Mouse (Mus musculus): ENCODE measurements around the gene Tm9sf2. TPM values are rescaled to one million over a fixed set of nuclear protein-coding genes. Genes with fewer than 3 reads are reported as not detected.

Gene Tm9sf2
- polyA plus RNA-seq, 1 experiment from 2014 or later: 72.6 TPM

- WGBS (ENCODE audit: insufficient replicate concordance): 73% methylated on average over 7 of the region's 7 CpGs
- no peaks in the 10 kb centered on the region for H3K27me3 ChIP-seq
- H3K4me3 ChIP-seq (replicated peaks): no peak overlapping the region
- no peak for ATAC-seq (ENCODE audit: insufficient read depth)
- H3K9ac ChIP-seq: no peak overlapping the region
- H3K27ac ChIP-seq (replicated peaks): no peak overlapping the region
- no peaks in the 10 kb centered on the region for H3K4me1 ChIP-seq (replicated peaks)
- H3K4me2 ChIP-seq: no peak overlapping the region
- H3K9me3 ChIP-seq (replicated peaks): no peaks in the 10 kb centered on the region
- peaks cover 57% of the 10 kb centered on the region for H3K36me3 ChIP-seq (replicated peaks)
These were observed 30.4 kb downstream of the Tm9sf2 start for GRCm38 (mm10) chr14:122137234-122137633.

GRCm38 (mm10) chr14:122140126-122140525 is 33.3 kb downstream of the Tm9sf2 start:
- 60% methylated on average over 1 of the region's 1 CpGs for WGBS (ENCODE audit: insufficient replicate concordance)
- Histone ChIP-seq H3K4me3 (replicated peaks) (no peak overlapping the region), H3K9ac (no peak overlapping the region), H3K27me3 (no peaks in the 10 kb centered on the region), H3K36me3 (replicated peaks) (peaks cover 75% of the 10 kb centered on the region), H3K27ac (replicated peaks) (no peak overlapping the region), H3K4me1 (replicated peaks) (no peaks in the 10 kb centered on the region), H3K9me3 (replicated peaks) (no peaks in the 10 kb centered on the region), H3K4me2 (no peak overlapping the region)
- no peak for ATAC-seq (ENCODE audit: insufficient read depth)

- WGBS (ENCODE audit: insufficient replicate concordance): 83% methylated on average over 4 of the region's 4 CpGs
These were observed 36.9 kb downstream of the Tm9sf2 start for GRCm38 (mm10) chr14:122143585-122144269.

GRCm38 (mm10) chr14:122145374-122145773 is 38.5 kb downstream of the Tm9sf2 start:
- Histone ChIP-seq H3K36me3 (replicated peaks) (peaks cover 96% of the 10 kb centered on the region), H3K9me3 (replicated peaks) (no peaks in the 10 kb centered on the region), H3K9ac (no peak overlapping the region), H3K27ac (replicated peaks) (no peak overlapping the region), H3K27me3 (no peaks in the 10 kb centered on the region), H3K4me1 (replicated peaks) (no peaks in the 10 kb centered on the region), H3K4me3 (replicated peaks) (no peak overlapping the region), H3K4me2 (no peak overlapping the region)
- WGBS (ENCODE audit: insufficient replicate concordance): 27% methylated on average over 1 of the region's 1 CpGs
- ATAC-seq (ENCODE audit: insufficient read depth): no peak

More at GRCm38 (mm10) chr14:122143585-122144269, 36.9 kb downstream of the Tm9sf2 start:
- Histone ChIP-seq H3K9ac (no peak overlapping the region), H3K27ac (replicated peaks) (no peak overlapping the region), H3K27me3 (no peaks in the 10 kb centered on the region), H3K36me3 (replicated peaks) (peaks cover 93% of the 10 kb centered on the region), H3K4me2 (no peak overlapping the region), H3K4me1 (replicated peaks) (no peaks in the 10 kb centered on the region), H3K9me3 (replicated peaks) (no peaks in the 10 kb centered on the region), H3K4me3 (replicated peaks) (no peak overlapping the region)
- no peak for ATAC-seq (ENCODE audit: insufficient read depth)

- H3K9ac ChIP-seq: no peak overlapping the region
- ATAC-seq (ENCODE audit: insufficient read depth): no peak
- no peaks in the 10 kb centered on the region for H3K9me3 ChIP-seq (replicated peaks)
- no peaks in the 10 kb centered on the region for H3K4me1 ChIP-seq (replicated peaks)
- no peaks in the 10 kb centered on the region for H3K27me3 ChIP-seq
- no peak overlapping the region for H3K27ac ChIP-seq (replicated peaks)
- no peak overlapping the region for H3K4me2 ChIP-seq
- H3K4me3 ChIP-seq (replicated peaks): no peak overlapping the region
- WGBS (ENCODE audit: insufficient replicate concordance): 87% methylated on average over 5 of the region's 5 CpGs
- H3K36me3 ChIP-seq (replicated peaks): peaks cover 88% of the 10 kb centered on the region
These were observed 43.8 kb downstream of the Tm9sf2 start for GRCm38 (mm10) chr14:122150616-122151015.

GRCm38 (mm10) chr14:122157738-122158137 is 50.9 kb downstream of the Tm9sf2 start:
- H3K9me3 ChIP-seq (replicated peaks): no peaks in the 10 kb centered on the region
- no peak overlapping the region for H3K4me2 ChIP-seq
- H3K36me3 ChIP-seq (replicated peaks): peaks cover 59% of the 10 kb centered on the region
- H3K4me3 ChIP-seq (replicated peaks): no peak overlapping the region
- H3K9ac ChIP-seq: no peak overlapping the region
- no peaks in the 10 kb centered on the region for H3K27me3 ChIP-seq
- WGBS (ENCODE audit: insufficient replicate concordance): 79% methylated on average over 7 of the region's 7 CpGs
- no peak for ATAC-seq (ENCODE audit: insufficient read depth)
- no peak overlapping the region for H3K27ac ChIP-seq (replicated peaks)
- no peaks in the 10 kb centered on the region for H3K4me1 ChIP-seq (replicated peaks)

- H3K4me3 ChIP-seq (replicated peaks): no peak overlapping the region
- H3K27me3 ChIP-seq: no peaks in the 10 kb centered on the region
- ATAC-seq (ENCODE audit: insufficient read depth): no peak
- no peak overlapping the region for H3K9ac ChIP-seq
- no peak overlapping the region for H3K27ac ChIP-seq (replicated peaks)
- no peaks in the 10 kb centered on the region for H3K9me3 ChIP-seq (replicated peaks)
- no peak overlapping the region for H3K4me2 ChIP-seq
- peaks cover 30% of the 10 kb centered on the region for H3K36me3 ChIP-seq (replicated peaks)
- H3K4me1 ChIP-seq (replicated peaks): no peaks in the 10 kb centered on the region
- WGBS (ENCODE audit: insufficient replicate concordance): 80% methylated on average over 1 of the region's 1 CpGs
These were observed 54.1 kb downstream of the Tm9sf2 start for GRCm38 (mm10) chr14:122160916-122161315.

- Histone ChIP-seq H3K27ac (replicated peaks) (no peak overlapping the region), H3K4me2 (no peak overlapping the region), H3K27me3 (no peaks in the 10 kb centered on the region), H3K9me3 (replicated peaks) (no peaks in the 10 kb centered on the region), H3K36me3 (replicated peaks) (no peaks in the 10 kb centered on the region), H3K4me1 (replicated peaks) (0 out of 2 replicates have a peak, but pooled peaks cover 2% of the 10 kb centered on the region), H3K4me3 (replicated peaks) (no peak overlapping the region), H3K9ac (no peak overlapping the region)
- ATAC-seq (ENCODE audit: insufficient read depth): no peak
- 71% methylated on average over 7 of the region's 7 CpGs for WGBS (ENCODE audit: insufficient replicate concordance)
These were observed 62.1 kb downstream of the Tm9sf2 start for GRCm38 (mm10) chr14:122168912-122169311.

- WGBS (ENCODE audit: insufficient replicate concordance): 72% methylated on average over 7 of the region's 7 CpGs
- 0 out of 2 replicates have a peak, but pooled peaks cover 2% of the 10 kb centered on the region for H3K4me1 ChIP-seq (replicated peaks)
- H3K36me3 ChIP-seq (replicated peaks): no peaks in the 10 kb centered on the region
- no peaks in the 10 kb centered on the region for H3K27me3 ChIP-seq
- H3K4me2 ChIP-seq: no peak overlapping the region
- no peak for ATAC-seq (ENCODE audit: insufficient read depth)
- no peak overlapping the region for H3K9ac ChIP-seq
- no peak overlapping the region for H3K27ac ChIP-seq (replicated peaks)
- H3K9me3 ChIP-seq (replicated peaks): no peaks in the 10 kb centered on the region
- no peak overlapping the region for H3K4me3 ChIP-seq (replicated peaks)
These were observed 63.5 kb downstream of the Tm9sf2 start for GRCm38 (mm10) chr14:122170202-122170781.

- WGBS (ENCODE audit: insufficient replicate concordance): 55% methylated on average over 7 of the region's 7 CpGs
- no peaks in the 10 kb centered on the region for H3K36me3 ChIP-seq (replicated peaks)
- H3K4me3 ChIP-seq (replicated peaks): no peak overlapping the region
- no peaks in the 10 kb centered on the region for H3K9me3 ChIP-seq (replicated peaks)
- H3K4me1 ChIP-seq (replicated peaks): 0 out of 2 replicates have a peak, but pooled peaks cover 2% of the 10 kb centered on the region
- peak overlapping the region; percentile 11 for H3K4me2 ChIP-seq
- H3K9ac ChIP-seq: no peak overlapping the region
- H3K27ac ChIP-seq (replicated peaks): no peak overlapping the region
- H3K27me3 ChIP-seq: no peaks in the 10 kb centered on the region
- ATAC-seq (ENCODE audit: insufficient read depth): peak; percentile 68
These were observed 64.2 kb downstream of the Tm9sf2 start for GRCm38 (mm10) chr14:122171031-122171430.

GRCm38 (mm10) chr14:122176263-122176798 is 69.5 kb downstream of the Tm9sf2 start:
- H3K4me1 ChIP-seq (replicated peaks): peaks cover 9% of the 10 kb centered on the region
- H3K4me2 ChIP-seq: no peak overlapping the region
- no peak overlapping the region for H3K4me3 ChIP-seq (replicated peaks)
- no peak overlapping the region for H3K27ac ChIP-seq (replicated peaks)
- 55% methylated on average over 14 of the region's 14 CpGs for WGBS (ENCODE audit: insufficient replicate concordance)
- H3K9ac ChIP-seq: no peak overlapping the region
- H3K36me3 ChIP-seq (replicated peaks): no peaks in the 10 kb centered on the region
- no peaks in the 10 kb centered on the region for H3K9me3 ChIP-seq (replicated peaks)
- ATAC-seq (ENCODE audit: insufficient read depth): no peak
- H3K27me3 ChIP-seq: no peaks in the 10 kb centered on the region

All from liver, embryonic 15.5 days (tissue).